Mouse (Mus musculus) heart, adult 2 months (tissue): ENCODE measurements around the gene Micu1. TPM values are rescaled to one million over a fixed set of nuclear protein-coding genes. Genes with fewer than 3 reads are reported as not detected.
"Not testable (repeated sequence)": the region's sequence is repeated elsewhere in the genome, so short reads cannot be mapped to it uniquely, and the experiment has no call there.

Experiments
- DNase-seq, 2 experiments: peaks; one replicate each; pipeline ENCODE4 v3.0.0; 2021
- H3K27ac ChIP-seq: fragments of 200-600 bp; 2 replicates; pipeline ENCODE4 v1.8.1; 2022
- H3K27me3 ChIP-seq: fragments of 200-500 bp; 2 replicates; pipeline ENCODE4 v1.6.1; 2012; ENCODE audit warnings: mild to moderate bottlenecking, low read length, inconsistent platforms, mixed read lengths; ENCODE audit not compliant: control insufficient read depth, insufficient read depth
- H3K36me3 ChIP-seq: fragments of 200-500 bp; 2 replicates; pipeline ENCODE4 v1.6.1; 2012; ENCODE audit warnings: low read length, inconsistent platforms; ENCODE audit not compliant: control insufficient read depth, insufficient read depth
- H3K4me1 ChIP-seq: fragments of 200-500 bp; 2 replicates; pipeline ENCODE4 v1.6.1; 2011; ENCODE audit warnings: low read length; ENCODE audit not compliant: control insufficient read depth, insufficient read depth
- H3K4me3 ChIP-seq: fragments of 200-600 bp; 2 replicates; pipeline ENCODE4 v1.8.1; 2022
- H3K79me2 ChIP-seq: fragments of 200-500 bp; replicated peaks from 2 replicates; pipeline ENCODE4 v1.6.1; 2012; ENCODE audit warnings: mild to moderate bottlenecking, inconsistent platforms, low read length, moderate library complexity, mixed read lengths; ENCODE audit not compliant: control insufficient read depth, insufficient read depth
- H3K9ac ChIP-seq: fragments of 200-500 bp; 2 replicates; pipeline ENCODE4 v1.6.1; 2012; ENCODE audit warnings: low read depth, mild to moderate bottlenecking, control low read depth, inconsistent platforms, low read length, mixed read lengths
- CTCF ChIP-seq: fragments of 200-600 bp; IDR thresholded peaks from 2 replicates; pipeline ENCODE4 v1.8.1; 2022; ENCODE audit warnings: antibody characterized with exemption, mild to moderate bottlenecking, moderate library complexity
- EP300 ChIP-seq: fragments of 200-500 bp; IDR thresholded peaks from 2 replicates; pipeline ENCODE4 v1.6.1; 2011; ENCODE audit warnings: low read depth, low read length, control low read depth; ENCODE audit not compliant: insufficient read depth
- POLR2A ChIP-seq: fragments of 200-500 bp; IDR thresholded peaks from 2 replicates; pipeline ENCODE4 v1.6.1; 2011; ENCODE audit warnings: mild to moderate bottlenecking, low read depth, low read length, control low read depth; ENCODE audit not compliant: insufficient read depth
- WGBS: fragments of 180-500 bp; shearing (Covaris S2); methylation state at CpG from one replicate; pipeline ENCODE4 v1.1.7; 2018; 5-methylcytosine and 5-hydroxymethylcytosine counted together
- intact Hi-C: fragments of 180-260 bp; cut with DNase I; formaldehyde crosslinking; loops from one replicate; pipeline ENCODE4 v1.15.1; 2025
- polyA plus RNA-seq: library from polyadenylated mRNA; depleted of rRNA; stranded (reverse); fragments of >200 nt; gene quantifications from 2 replicates; pipeline ENCODE4 v1.2.3, GENCODE M21; 2012
- total RNA-seq, 2 experiments: library from RNA; stranded (reverse); gene quantifications; 2 replicates each; pipeline ENCODE4 v1.2.3; 2021

Micu1 gene
- total and polyA plus RNA-seq, 3 experiments: 14.1 to 19.7 (median 17.6) TPM

DNA sequence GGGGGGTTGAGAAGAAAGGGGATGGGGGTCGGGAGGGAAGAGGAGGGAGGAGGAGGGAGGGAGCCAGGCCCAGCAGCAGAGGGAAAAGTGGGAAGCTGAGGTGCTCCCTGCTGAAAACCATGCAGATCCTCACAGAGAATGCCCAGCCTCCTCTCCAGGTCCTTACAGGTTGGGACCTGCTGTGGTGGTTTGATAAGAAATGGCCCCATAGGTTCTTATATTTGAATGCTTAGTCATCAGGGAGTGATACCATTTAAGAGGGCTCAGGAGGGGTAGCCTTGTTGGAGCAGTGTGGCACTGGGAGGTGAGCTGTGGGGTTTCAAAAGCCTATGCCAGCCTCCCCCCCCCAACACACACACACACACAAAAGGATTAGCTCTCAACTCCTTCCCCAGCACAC is 173.1 kb downstream of the Micu1 start:
- intact Hi-C loops: loop anchor here (5.0 kb wide), 1 partner anchor 173 kb away; the partner anchor contains the start of gene Micu1
- H3K4me1 ChIP-seq: peaks cover 2% of the 10 kb centered on the region
- TF ChIP-seq CTCF (no peak), POLR2A (no peak), EP300 (no peak)
- 55% methylated on average over 1 of the region's 1 CpGs for WGBS
- H3K27me3 ChIP-seq: no peaks in the 10 kb centered on the region
- H3K9ac ChIP-seq: no peak overlapping the region
- H3K4me3 ChIP-seq: no peak overlapping the region
- peaks cover 1% of the 10 kb centered on the region; the same call in 1 of the 2 replicates for H3K79me2 ChIP-seq
- no peak for DNase-seq
- no peak overlapping the region for H3K27ac ChIP-seq
- H3K36me3 ChIP-seq: no peaks in the 10 kb centered on the region

DNA sequence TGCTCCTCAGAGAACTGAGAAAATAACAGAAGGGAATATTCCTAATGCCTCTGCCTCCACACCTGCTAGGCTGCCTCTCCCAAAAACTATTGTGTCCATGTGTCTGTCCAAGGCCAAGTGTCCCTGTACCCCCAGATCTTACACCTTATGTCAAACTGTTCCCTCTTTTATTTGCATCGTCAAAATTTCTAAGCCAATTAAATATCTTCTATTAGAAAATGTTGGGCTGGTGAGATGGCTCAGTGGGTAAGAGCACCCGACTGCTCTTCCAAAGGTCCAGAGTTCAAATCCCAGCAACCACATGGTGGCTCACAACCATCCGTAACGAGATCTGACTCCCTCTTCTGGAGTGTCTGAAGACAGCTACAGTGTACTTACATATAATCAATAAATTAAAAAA is 174.4 kb downstream of the Micu1 start:
- not testable (repeated sequence) for DNase-seq, H3K4me1 ChIP-seq, H3K9ac ChIP-seq, H3K36me3 ChIP-seq, H3K27ac ChIP-seq, H3K27me3 ChIP-seq, H3K4me3 ChIP-seq, H3K79me2 ChIP-seq
- 95% methylated on average over 4 of the region's 4 CpGs for WGBS
- intact Hi-C loops: loop anchor here (5.0 kb wide), 1 partner anchor 174 kb away; the partner anchor contains the start of gene Micu1

DNA sequence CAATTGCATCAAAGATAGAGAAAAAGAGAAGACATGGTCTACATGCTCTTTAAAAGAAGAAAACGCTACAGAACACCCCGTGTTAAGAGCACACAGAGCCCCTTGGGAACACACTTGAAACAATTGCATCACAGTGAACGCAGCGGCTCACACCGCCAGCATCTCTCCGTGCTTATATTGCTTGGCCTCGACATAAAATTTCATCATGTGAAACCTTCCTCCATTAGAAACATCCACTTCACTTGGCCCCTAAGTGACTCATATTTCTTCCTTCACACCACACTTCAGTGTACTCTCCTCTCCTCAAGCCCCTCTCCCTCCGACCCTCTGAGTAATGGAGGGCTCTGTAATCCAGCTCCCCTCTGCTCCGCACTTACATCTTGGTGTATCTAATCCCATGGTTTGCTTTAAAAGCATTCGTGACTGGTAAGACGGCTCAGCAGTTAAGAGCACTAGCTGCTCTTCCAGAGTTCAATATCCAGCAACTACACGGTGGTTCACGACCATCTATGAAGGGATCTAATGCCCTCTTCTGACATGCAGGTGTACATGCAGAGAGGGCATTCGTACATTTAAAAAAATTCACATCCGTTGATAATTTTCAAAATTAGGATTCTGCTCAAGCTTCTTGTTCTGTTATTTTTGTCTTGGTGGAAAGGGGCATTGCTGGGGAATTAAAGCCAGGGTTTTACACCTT is 175.3 kb downstream of the Micu1 start:
- WGBS: 74% methylated on average over 15 of the region's 15 CpGs
- no peak for DNase-seq
- intact Hi-C loops: loop anchor here (5.0 kb wide), 1 partner anchor 175 kb away; the partner anchor contains the start of gene Micu1

DNA sequence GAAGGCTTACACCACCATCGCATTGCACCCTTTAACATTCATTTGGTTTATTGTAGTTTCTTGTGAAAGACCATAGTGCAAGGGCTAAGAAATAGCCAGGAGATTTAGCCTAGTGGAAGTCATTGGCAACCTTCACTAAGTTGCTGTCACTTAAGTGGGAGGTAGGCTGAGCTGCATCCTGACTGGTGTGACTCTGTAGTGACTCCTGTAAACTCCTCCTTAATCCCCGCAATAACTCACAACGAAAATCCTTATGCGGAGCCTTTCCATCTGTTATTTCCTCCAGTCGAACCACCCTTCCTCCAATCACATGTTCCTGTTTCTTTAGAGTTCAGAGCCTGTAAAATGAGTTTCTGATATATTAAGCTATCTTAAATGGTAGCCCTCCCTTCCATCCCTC is 176.5 kb downstream of the Micu1 start:
- H3K36me3 ChIP-seq: no peaks in the 10 kb centered on the region
- H3K79me2 ChIP-seq: peaks cover 9% of the 10 kb centered on the region; the same call in 1 of the 2 replicates
- DNase-seq: no peak
- H3K4me1 ChIP-seq: peaks cover 4% of the 10 kb centered on the region
- intact Hi-C loops: loop anchor here (5.0 kb wide), 1 partner anchor 177 kb away; the partner anchor contains the start of gene Micu1
- 11% methylated on average over 5 of the region's 5 CpGs for WGBS
- no peaks in the 10 kb centered on the region for H3K27me3 ChIP-seq
- peak overlapping the region; percentile 45 for H3K9ac ChIP-seq
- peak overlapping the region; percentile 97 for H3K27ac ChIP-seq
- peak overlapping the region; percentile 81 for H3K4me3 ChIP-seq
- no peak for TF ChIP-seq CTCF
- no peak for TF ChIP-seq POLR2A
- no peak for TF ChIP-seq EP300

More for the DNA sequence above, 175.3 kb downstream of the Micu1 start:
- Histone ChIP-seq H3K9ac (no peak overlapping the region), H3K4me1 (peaks cover 4% of the 10 kb centered on the region), H3K27ac (no peak overlapping the region), H3K27me3 (no peaks in the 10 kb centered on the region), H3K4me3 (no peak overlapping the region), H3K79me2 (peaks cover 7% of the 10 kb centered on the region; the same call in 1 of the 2 replicates), H3K36me3 (no peaks in the 10 kb centered on the region)
- no peak for TF ChIP-seq CTCF
- no peak for TF ChIP-seq EP300
- no peak for TF ChIP-seq POLR2A

DNA sequence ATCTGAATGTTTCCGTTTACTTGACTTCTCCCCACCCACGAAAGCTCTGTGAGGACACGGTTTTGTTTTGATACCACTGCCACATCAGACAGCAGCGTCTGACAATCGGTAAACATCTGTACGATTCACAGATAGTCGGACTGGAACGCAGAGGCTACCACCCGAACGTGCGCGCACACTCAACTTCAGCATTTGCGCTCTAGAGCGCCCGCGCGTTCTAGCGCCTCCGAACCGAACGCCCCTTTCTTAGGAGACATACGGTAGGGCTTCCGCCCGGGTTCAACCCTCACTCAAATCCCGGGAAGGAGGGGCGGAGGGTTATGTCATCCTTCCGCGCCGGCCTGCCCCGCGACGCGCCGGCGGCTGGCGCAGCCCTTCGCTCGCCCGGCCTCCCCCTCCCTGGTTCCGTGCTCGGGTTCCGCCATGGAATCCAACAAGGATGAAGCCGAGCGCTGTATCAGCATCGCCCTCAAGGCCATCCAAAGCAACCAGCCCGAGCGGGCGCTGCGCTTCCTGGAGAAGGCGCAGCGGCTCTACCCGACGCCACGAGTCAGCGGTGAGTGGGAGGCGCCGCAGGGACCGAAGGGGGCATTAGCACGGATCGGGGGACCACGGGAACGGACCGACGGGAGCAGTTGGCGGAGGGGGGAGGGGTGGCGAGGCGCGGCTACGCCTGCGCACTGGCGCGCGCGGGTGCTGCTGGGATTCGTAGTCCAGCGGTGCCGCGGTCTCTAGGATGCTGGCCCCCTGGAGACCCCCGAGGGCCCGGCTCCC is 177.2 kb downstream of the Micu1 start, which contains the start of gene Dnajb12:
Gene Dnajb12 (plus strand): TSS at position 302 of the 774 bp plus-strand sequence.
- H3K27ac ChIP-seq: peak within 1 kb of the TSS; percentile 97
- H3K36me3 ChIP-seq: no peaks in the 10 kb centered on the region
- peak within 1 kb of the TSS; percentile 86 for H3K9ac ChIP-seq
- intact Hi-C loops: loop anchor here (5.0 kb wide), 1 partner anchor 177 kb away; the partner anchor contains the start of gene Micu1
- under 1% methylated on average over 80 of the region's 80 CpGs for WGBS
- H3K4me3 ChIP-seq: peak within 1 kb of the TSS; percentile 81
- peak; percentile 94 to 95 for DNase-seq
- H3K27me3 ChIP-seq: no peaks in the 10 kb centered on the region
- H3K79me2 ChIP-seq: peaks cover 9% of the 10 kb centered on the region; the same call in 1 of the 2 replicates
- H3K4me1 ChIP-seq: peaks cover 5% of the 10 kb centered on the region
- TF ChIP-seq EP300 (peak; percentile 68; the same call in 1 of the 2 replicates), POLR2A (peak; percentile 77), CTCF (no peak)
